Mouse (Mus musculus): ENCODE measurements around the gene Gdf11. TPM values are rescaled to one million over a fixed set of nuclear protein-coding genes. Genes with fewer than 3 reads are reported as not detected.

The Gdf11 gene
- 10 to 100 TPM; 23.1 to 24.0 TPM for total RNA-seq (2021)
- long read RNA-seq, full-length matches to known transcripts: 1 of 5 reads
- long read RNA-seq, partial matches to known transcripts: 1 of 5 reads
- long read RNA-seq, other reads (novel, unspliced or antisense): 3 of 5 reads

DNA sequence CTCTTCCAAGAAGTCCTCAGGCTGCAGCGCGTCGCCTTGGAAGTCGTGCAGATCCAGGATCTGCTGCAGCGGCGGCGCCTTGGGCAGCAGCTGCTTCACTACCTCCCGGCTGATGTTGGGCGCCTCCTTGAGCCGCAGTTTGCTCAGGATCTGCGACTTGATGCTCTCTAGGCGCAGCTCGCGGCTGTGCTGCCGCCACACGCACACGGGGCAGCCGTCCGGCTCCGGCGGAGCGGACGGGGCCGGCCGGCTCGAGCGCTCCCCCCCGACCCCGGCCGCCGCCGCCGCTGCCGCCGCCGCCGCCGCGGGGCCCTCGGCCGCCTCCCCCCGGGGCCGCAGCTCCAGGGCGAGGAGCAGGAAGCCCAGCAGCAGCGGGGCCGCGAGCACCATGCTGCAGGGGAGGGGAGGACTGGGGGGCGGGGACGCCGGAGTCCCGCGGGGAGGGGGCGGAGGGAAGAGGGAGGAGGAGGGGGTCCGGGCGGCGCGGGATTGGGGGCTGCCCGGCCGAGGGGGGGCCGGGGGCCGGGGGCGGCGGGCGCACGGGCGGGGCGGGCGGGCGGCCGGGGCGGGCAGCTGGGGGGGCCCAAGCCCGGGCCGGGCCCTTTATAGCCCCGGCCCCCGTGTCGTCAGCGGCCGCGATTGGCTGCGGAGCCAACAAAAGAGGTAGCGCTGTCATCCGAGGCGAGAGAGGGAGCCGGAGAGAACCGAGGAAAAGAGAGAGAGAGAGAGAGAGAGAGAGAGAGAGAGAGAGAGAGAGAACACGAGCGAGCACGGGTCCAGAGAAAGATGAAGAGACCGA is at the start of gene Gdf11:
TSS of gene Gdf11 (minus strand) at position 423 of the 799 bp plus-strand sequence.
- DNase-seq (ENCODE audit: low spot score in 2 of 2): peak; percentile 68 to 76

- no peak for DNase-seq (ENCODE audit: low spot score in 2 of 2)
Measured at GRCm38 (mm10) chr10:128940475-128941061, 49.0 kb upstream of the Gdf11 start.

DNA sequence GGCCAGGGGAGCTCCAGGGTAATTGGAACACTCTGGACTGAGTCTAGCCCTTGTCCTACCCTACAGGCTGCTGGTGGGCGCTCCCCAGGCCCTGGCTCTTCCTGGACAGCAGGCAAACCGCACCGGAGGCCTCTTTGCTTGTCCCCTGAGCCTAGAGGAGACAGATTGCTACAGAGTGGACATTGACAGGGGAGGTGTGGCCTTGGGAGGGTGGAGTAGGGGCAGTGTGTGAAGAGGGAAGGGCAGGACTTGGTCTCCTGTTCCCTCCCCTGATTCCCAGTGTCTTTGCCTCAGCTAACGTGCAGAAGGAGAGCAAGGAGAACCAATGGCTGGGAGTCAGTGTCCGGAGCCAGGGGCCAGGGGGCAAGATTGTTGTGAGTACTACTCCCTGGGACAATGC is 47.5 kb upstream of the Gdf11 start:
- no peak for DNase-seq (ENCODE audit: low spot score in 2 of 2)

DNA sequence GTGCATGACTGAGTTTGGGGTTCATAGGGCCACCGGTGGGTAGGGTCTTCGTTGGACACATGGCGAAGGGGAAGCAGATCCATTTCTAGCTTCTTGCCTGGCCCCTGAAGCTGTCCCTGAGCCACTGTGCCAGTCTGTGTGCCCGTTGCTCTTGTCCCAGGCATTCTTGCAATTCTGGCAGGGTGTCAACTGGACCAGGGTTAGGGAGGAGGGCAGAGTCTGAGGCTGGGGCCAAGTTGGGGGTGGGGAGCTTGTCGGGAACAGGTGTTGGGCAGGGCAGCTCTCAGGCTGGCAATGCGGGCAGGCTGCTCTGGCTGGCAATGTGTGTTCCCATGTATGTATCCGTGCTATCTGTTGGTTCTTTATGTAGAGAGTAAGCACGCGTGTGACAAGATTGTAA is 46.9 kb upstream of the Gdf11 start:
- DNase-seq (ENCODE audit: low spot score in 2 of 2): peak; percentile 60 to 70

GRCm38 (mm10) chr10:128937756-128938390 is 46.4 kb upstream of the Gdf11 start:
- DNase-seq (ENCODE audit: low spot score in 2 of 2): no peak

DNA sequence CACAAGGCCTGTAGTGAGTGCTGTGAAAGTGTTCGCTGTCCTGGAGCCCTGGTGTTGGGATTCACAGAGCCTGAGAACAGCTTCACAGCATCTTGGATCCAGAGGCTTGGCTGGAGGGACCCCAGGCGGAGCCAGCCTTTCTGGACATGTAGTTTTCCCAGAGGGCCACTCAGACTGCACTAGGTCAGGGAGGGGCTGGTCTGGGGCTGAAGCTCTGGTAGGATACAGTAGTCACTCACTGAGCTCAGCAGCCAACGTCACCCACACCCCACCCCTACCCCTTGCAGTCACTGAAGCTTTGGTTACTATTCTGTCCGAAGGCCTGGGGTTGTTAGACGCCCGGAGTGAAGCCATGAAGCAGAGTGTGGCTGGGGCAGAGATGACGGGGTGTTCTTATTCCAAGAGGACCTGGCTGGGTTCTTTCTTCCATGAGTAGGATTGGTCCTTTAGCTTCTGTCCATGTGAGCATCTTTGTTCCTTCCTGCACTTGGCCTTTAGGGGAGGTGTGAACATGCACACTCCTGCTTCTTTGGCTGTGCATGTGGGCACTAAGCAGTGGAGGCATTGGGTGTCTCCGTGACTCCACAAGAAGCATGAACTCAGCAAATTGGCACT is 44.4 kb upstream of the Gdf11 start:
- DNase-seq (ENCODE audit: low spot score in 2 of 2): no peak

GRCm38 (mm10) chr10:128934997-128935787 is 43.7 kb upstream of the Gdf11 start:
- no peak for DNase-seq (ENCODE audit: low spot score in 2 of 2)

DNA sequence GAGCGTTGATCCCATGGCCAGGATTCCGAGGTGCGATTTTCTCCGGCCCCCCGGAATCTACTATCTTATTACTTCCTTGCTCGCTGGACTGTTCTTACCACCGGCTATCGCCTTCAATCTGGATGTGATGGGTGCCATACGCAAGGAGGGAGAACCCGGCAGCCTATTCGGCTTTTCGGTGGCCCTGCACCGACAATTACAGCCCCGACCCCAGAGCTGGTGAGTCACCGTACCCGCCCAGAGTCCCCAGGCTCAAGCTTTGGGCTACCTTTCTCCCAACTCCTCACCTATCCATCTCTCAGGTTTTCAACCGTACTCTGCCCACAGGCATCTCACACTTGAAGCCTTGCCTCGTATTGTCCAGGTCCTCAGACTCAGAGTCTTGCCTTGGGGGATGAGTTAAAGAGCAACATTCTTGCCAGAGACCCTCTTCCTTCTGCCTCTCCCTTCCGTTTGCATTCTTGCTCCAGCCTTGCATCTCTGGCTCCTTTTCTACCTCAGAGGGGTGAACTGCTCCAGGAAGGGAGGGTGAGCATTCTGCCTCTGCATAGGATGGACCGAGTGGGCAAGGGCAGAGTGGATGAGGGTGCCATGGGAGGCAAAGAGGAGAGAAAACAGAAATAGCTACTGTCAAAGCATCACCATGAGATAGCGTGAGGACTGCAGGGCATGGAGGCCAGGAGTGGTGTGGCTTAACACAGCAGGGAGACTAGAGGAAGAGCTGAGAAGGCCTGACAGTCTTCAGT is 42.6 kb upstream of the Gdf11 start:
- DNase-seq (ENCODE audit: low spot score in 2 of 2): no peak

DNA sequence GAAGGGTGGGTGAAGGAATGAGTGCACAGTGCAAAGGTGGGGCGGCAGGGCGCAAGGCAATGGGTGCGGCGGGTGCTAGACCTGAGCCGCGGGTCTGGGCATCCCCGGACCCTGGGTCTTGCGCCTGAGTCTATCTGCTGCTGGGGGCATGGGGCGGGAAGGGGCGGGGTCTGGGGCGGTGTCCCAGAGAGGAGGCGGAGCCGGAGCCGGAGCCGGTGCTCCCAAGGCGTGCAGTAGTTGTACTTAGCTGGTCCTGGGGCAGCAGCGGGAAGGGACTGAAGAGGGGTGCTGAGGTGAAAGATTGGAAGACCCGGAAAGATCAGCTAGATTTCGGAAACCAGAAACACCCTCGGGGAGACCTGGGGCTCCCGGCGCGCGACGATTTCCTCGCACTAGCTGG is 42.1 kb upstream of the Gdf11 start, which contains the start of gene Itga7:
TSS of gene Itga7 (plus strand) at position 245 of the 400 bp plus-strand sequence.
- peak in 1 of 2 experiments; percentile 49 for DNase-seq (ENCODE audit: low spot score in 2 of 2)

GRCm38 (mm10) chr10:128931441-128931840 is 39.9 kb upstream of the Gdf11 start:
- no peak for DNase-seq (ENCODE audit: low spot score in 2 of 2)

- peak in 1 of 2 experiments; percentile 42 for DNase-seq (ENCODE audit: low spot score in 2 of 2)
Measured at GRCm38 (mm10) chr10:128929638-128930378, 38.3 kb upstream of the Gdf11 start.

- DNase-seq (ENCODE audit: low spot score in 2 of 2): peak in 1 of 2 experiments; percentile 39
Measured at GRCm38 (mm10) chr10:128928356-128928755, 36.8 kb upstream of the Gdf11 start.

- no peak for DNase-seq (ENCODE audit: low spot score in 2 of 2)
Measured at GRCm38 (mm10) chr10:128923935-128924334, 32.4 kb upstream of the Gdf11 start, which contains the start of gene Bloc1s1. Gene Bloc1s1, minus strand, starts transcription at chr10:128924035.

GRCm38 (mm10) chr10:128923013-128923691 is 31.6 kb upstream of the Gdf11 start:
- DNase-seq (ENCODE audit: low spot score in 2 of 2): peak; percentile 95 to 97

- no peak for DNase-seq (ENCODE audit: low spot score in 2 of 2)
Measured at GRCm38 (mm10) chr10:128922822-128923012, 31.2 kb upstream of the Gdf11 start, which contains the start of gene Rdh5. Gene Rdh5, minus strand, starts transcription at chr10:128922888.

- DNase-seq (ENCODE audit: low spot score in 2 of 2): peak in 1 of 2 experiments; percentile 40
Measured at GRCm38 (mm10) chr10:128921883-128922821, 30.6 kb upstream of the Gdf11 start.

- DNase-seq (ENCODE audit: low spot score in 2 of 2): no peak
Measured at GRCm38 (mm10) chr10:128921251-128921650, 29.7 kb upstream of the Gdf11 start.

DNA sequence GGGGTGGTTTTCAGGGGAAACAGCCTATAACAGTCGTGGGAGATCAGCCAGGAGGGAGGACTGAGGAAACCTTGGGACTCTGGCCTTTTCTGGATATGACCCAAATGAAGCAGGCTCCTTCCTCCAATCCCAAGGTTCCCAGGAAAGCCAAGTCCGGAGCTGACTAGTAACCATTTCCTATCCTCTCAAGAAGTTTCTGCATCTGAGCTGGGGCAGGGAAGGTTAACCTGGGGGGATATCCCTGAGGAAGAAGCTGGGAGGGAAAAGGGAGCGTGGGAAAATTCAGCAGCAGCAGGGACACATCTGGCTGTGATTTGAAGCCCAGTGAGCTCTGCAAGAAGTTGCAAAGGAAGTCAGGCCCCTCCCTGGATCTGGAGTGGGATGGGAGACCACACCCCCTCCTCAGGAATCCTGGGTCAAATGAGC is 29.2 kb upstream of the Gdf11 start:
- no peak for DNase-seq (ENCODE audit: low spot score in 2 of 2)
